Mouse (Mus musculus): ENCODE results near the gene Focad. TPM values are rescaled to one million over a fixed set of nuclear protein-coding genes. Genes with fewer than 3 reads are reported as not detected.
"Not testable (repeated sequence)": the region's sequence is repeated elsewhere in the genome, so short reads cannot be mapped to it uniquely, and the experiment has no call there.

The Focad gene
- polyA plus RNA-seq, 1 experiment = 22.5 TPM

DNA sequence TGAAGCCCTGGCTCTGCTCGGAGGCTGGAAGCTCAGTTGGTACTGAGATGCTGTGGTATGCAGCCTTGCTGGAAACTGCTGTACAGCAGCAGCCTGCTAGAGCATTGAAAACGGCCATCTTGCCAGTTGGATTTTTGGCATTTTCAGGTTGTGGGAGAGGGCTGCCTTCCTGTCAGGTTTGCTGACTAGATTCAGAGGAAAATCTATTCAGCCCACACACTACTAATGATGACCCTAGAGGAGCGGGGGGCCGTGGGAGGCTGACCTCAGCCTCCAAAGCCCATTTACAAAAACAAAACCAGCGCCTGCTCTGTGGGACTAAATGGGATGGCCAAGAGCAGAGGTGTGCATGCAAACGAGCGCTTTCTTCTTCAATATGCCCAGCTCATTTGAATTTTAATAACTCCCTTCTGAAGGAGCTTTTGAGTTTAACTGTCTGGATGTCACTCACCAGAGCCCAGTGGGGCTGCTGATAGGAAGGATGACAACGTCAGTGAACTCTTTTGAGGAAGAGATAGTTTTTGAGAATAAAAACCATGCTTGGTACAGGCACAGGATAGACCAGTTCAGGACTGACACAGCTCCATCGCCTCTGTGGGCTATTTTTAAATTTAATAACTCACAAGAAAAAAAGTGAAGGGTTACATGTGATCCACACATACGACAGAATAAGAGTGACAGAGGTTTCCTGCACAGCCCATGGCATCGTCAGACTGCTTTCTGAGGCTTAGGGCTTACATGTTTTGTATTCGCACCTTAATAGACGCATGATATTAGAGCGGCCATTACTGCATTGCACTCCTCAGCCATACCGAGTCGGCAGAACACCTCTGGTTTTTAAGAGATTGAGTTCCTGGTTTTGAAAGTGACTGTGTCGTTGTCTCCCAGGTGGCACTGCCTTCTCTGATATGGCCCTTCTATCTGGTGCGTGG is 278.1 kb downstream of the Focad start:
- H3K4me1 ChIP-seq (ENCODE audit: control insufficient read depth, insufficient read depth, low read length) = no peaks in the 10 kb centered on the region
- no peaks in the 10 kb centered on the region for H3K27me3 ChIP-seq (ENCODE audit: control insufficient read depth, insufficient read depth, low read length, poor library complexity, severe bottlenecking)
- TF ChIP-seq CTCF (IDR thresholded peaks at IDR 0.05; ENCODE audit: low read depth, low read length) (no peak), EP300 (IDR thresholded peaks at IDR 0.05; ENCODE audit: insufficient read depth, low read depth, low read length) (no peak), POLR2A (IDR thresholded peaks at IDR 0.05; ENCODE audit: insufficient read depth, low read length) (no peak)
- no peak overlapping the region for H3K27ac ChIP-seq (ENCODE audit: insufficient read depth, low read length)
- H3K36me3 ChIP-seq (ENCODE audit: control insufficient read depth, insufficient read depth, low read length, poor library complexity, severe bottlenecking) = no peaks in the 10 kb centered on the region
- H3K4me3 ChIP-seq (ENCODE audit: low read depth, low read length) = no peak overlapping the region
- no peaks in the 10 kb centered on the region for H3K9me3 ChIP-seq (replicated peaks; ENCODE audit: control insufficient read depth, insufficient read depth, low read length, poor library complexity, severe bottlenecking)
- no peak overlapping the region for H3K9ac ChIP-seq (ENCODE audit: low read depth, poor library complexity, severe bottlenecking)

DNA sequence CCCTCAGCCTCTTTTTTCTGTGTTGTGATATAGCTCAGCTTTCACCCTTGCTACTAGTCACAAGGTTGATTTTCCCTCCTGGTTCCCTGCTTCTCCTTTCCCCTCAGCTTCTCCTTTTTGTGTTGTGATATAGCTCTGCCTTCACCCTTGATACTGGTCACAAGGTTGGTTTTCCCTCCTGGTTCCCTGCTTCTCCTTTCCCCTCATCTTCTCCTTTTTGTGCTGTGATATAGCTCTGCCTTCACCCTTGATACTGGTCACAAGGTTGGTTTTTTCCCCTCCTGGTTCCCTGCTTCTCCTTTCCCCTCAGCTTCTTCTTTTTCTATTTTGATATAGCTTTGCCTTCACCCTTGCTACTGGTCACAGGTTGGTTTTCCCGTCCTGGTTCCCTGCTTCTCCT is 295.6 kb downstream of the Focad start:
- Histone ChIP-seq H3K36me3 (ENCODE audit: control insufficient read depth, insufficient read depth, low read length, poor library complexity, severe bottlenecking) (no peaks in the 10 kb centered on the region), H3K27ac (ENCODE audit: insufficient read depth, low read length) (no peak overlapping the region), H3K9me3 (replicated peaks; ENCODE audit: control insufficient read depth, insufficient read depth, low read length, poor library complexity, severe bottlenecking) (no peaks in the 10 kb centered on the region), H3K27me3 (ENCODE audit: control insufficient read depth, insufficient read depth, low read length, poor library complexity, severe bottlenecking) (no peaks in the 10 kb centered on the region), H3K9ac (ENCODE audit: low read depth, poor library complexity, severe bottlenecking) (no peak overlapping the region), H3K4me1 (ENCODE audit: control insufficient read depth, insufficient read depth, low read length) (no peaks in the 10 kb centered on the region), H3K4me3 (ENCODE audit: low read depth, low read length) (no peak overlapping the region)
- TF ChIP-seq CTCF (IDR thresholded peaks at IDR 0.05; ENCODE audit: low read depth, low read length) (no peak), POLR2A (IDR thresholded peaks at IDR 0.05; ENCODE audit: insufficient read depth, low read length) (no peak), EP300 (IDR thresholded peaks at IDR 0.05; ENCODE audit: insufficient read depth, low read depth, low read length) (no peak)

DNA sequence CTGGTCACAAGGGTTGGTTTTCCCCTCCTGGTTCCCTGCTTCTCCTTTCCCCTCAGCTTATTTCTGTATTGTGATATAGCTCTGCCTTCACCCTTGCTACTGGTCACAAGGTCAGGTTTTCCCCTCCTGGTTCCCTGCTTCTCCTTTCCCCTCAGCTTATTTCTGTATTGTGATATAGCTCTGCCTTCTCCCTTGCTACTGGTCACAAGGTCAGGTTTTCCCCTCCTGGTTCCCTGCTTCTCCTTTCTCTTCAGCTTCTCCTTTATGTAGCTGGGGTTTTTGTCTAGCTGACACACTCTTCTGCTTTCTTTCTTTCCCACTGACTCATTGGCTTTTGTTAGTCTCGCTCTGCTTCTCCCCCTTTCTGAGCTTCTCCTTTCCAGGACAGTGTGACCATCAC is 296.2 kb downstream of the Focad start:
- H3K9ac ChIP-seq (ENCODE audit: low read depth, poor library complexity, severe bottlenecking); H3K36me3 ChIP-seq (ENCODE audit: control insufficient read depth, insufficient read depth, low read length, poor library complexity, severe bottlenecking): not testable (repeated sequence)

DNA sequence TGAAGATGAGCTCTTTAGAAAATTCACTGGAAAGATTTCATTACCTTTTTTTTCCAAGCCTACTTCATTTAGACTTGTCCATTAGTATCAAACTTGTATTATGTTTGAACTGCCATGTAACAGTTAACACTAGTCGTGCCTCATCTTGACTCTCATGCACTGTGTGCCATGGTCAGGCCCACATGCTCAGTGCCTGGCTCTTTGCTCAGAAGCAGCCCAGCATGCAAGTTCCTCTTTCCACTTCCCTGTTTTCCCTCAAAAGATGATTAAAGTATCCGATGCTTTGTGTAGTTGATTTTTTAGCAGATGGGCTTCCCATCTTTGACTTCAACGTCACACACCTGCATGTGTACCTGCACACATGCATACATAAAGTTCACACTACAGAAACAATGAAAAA is 301.3 kb downstream of the Focad start:
- Histone ChIP-seq H3K9me3 (replicated peaks; ENCODE audit: control insufficient read depth, insufficient read depth, low read length, poor library complexity, severe bottlenecking) (no peaks in the 10 kb centered on the region), H3K4me1 (ENCODE audit: control insufficient read depth, insufficient read depth, low read length) (no peaks in the 10 kb centered on the region)
- TF ChIP-seq EP300 (IDR thresholded peaks at IDR 0.05; ENCODE audit: insufficient read depth, low read depth, low read length) = no peak
- no peak for TF ChIP-seq CTCF (IDR thresholded peaks at IDR 0.05; ENCODE audit: low read depth, low read length)
- no peak for TF ChIP-seq POLR2A (IDR thresholded peaks at IDR 0.05; ENCODE audit: insufficient read depth, low read length)

More for the DNA sequence above, 296.2 kb downstream of the Focad start:
- not testable (repeated sequence) for H3K27me3 ChIP-seq (ENCODE audit: control insufficient read depth, insufficient read depth, low read length, poor library complexity, severe bottlenecking); H3K4me3 ChIP-seq (ENCODE audit: low read depth, low read length); H3K27ac ChIP-seq (ENCODE audit: insufficient read depth, low read length); H3K4me1 ChIP-seq (ENCODE audit: control insufficient read depth, insufficient read depth, low read length); H3K9me3 ChIP-seq (replicated peaks; ENCODE audit: control insufficient read depth, insufficient read depth, low read length, poor library complexity, severe bottlenecking)

DNA sequence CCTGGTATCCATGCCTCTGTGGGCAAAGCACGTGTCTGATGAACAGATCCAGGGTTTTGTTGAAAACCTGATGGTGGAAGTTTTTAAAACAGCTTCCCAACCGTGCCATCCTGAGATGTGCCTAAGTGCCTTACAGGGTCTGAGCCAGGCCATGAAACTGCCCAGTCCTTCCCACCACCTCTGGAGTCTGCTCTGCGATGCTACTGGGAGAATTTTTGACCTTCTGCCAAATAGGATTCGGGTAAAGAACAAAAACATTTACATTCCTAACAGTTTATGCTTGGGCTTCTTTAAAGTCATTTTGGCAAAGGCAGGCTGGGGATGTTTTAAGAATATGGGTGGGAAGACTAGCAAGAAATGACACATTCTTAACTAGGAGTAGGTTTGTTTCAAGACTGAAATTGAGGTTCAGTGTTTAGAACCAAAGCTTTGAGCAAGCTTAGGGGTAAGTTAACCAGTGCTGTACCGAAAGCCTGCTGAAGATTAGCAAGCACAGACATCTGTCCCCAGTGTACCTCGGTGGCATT is 302.6 kb downstream of the Focad start:
- no peak overlapping the region for H3K27ac ChIP-seq (ENCODE audit: insufficient read depth, low read length)
- H3K27me3 ChIP-seq (ENCODE audit: control insufficient read depth, insufficient read depth, low read length, poor library complexity, severe bottlenecking) = no peaks in the 10 kb centered on the region
- no peaks in the 10 kb centered on the region for H3K9me3 ChIP-seq (replicated peaks; ENCODE audit: control insufficient read depth, insufficient read depth, low read length, poor library complexity, severe bottlenecking)
- no peaks in the 10 kb centered on the region for H3K36me3 ChIP-seq (ENCODE audit: control insufficient read depth, insufficient read depth, low read length, poor library complexity, severe bottlenecking)
- no peak overlapping the region for H3K4me3 ChIP-seq (ENCODE audit: low read depth, low read length)
- H3K9ac ChIP-seq (ENCODE audit: low read depth, poor library complexity, severe bottlenecking) = no peak overlapping the region
- no peaks in the 10 kb centered on the region for H3K4me1 ChIP-seq (ENCODE audit: control insufficient read depth, insufficient read depth, low read length)
- TF ChIP-seq CTCF (IDR thresholded peaks at IDR 0.05; ENCODE audit: low read depth, low read length) (no peak), POLR2A (IDR thresholded peaks at IDR 0.05; ENCODE audit: insufficient read depth, low read length) (no peak), EP300 (IDR thresholded peaks at IDR 0.05; ENCODE audit: insufficient read depth, low read depth, low read length) (no peak)

More for the DNA sequence above, 301.3 kb downstream of the Focad start:
- Histone ChIP-seq H3K27ac (ENCODE audit: insufficient read depth, low read length) (no peak overlapping the region), H3K4me3 (ENCODE audit: low read depth, low read length) (no peak overlapping the region), H3K36me3 (ENCODE audit: control insufficient read depth, insufficient read depth, low read length, poor library complexity, severe bottlenecking) (no peaks in the 10 kb centered on the region), H3K9ac (ENCODE audit: low read depth, poor library complexity, severe bottlenecking) (no peak overlapping the region), H3K27me3 (ENCODE audit: control insufficient read depth, insufficient read depth, low read length, poor library complexity, severe bottlenecking) (no peaks in the 10 kb centered on the region)

DNA sequence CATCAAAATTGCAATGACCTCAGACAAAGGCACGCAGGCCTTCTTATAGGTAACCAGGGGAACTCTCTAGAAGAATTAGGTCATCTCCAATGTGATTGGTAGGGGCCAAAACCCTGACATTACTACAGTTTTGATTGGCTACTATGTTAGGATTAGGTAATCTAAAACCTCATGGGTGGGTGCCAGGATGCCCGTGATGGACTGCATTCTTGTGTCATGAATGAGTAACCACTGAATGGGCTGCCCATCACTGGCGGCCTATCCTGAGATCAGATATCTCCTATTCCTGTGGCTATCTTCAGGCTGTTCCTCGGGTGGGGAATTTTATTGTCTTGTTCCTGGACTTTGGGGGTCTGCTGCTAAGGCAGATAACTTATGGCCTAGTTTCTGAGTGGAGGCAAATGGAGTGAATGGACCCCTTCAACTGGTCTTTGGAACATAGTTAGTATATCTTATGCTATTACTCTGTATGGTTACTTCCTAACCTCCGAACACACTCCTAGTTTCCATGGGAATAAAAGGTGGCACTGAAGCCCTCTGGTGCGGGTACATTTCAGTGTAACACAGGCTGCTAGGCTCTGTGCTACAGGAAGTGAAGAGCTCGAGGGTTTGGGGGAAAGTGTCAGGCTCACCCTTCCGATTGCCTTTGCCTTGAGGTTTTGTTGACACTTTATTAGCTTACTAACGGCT is 306.0 kb downstream of the Focad start:
- Histone ChIP-seq H3K36me3 (ENCODE audit: control insufficient read depth, insufficient read depth, low read length, poor library complexity, severe bottlenecking) (no peaks in the 10 kb centered on the region), H3K9ac (ENCODE audit: low read depth, poor library complexity, severe bottlenecking) (no peak overlapping the region)
- TF ChIP-seq POLR2A (IDR thresholded peaks at IDR 0.05; ENCODE audit: insufficient read depth, low read length) = no peak

More for the DNA sequence above, 306.0 kb downstream of the Focad start:
- no peak overlapping the region for H3K27ac ChIP-seq (ENCODE audit: insufficient read depth, low read length)
- H3K4me1 ChIP-seq (ENCODE audit: control insufficient read depth, insufficient read depth, low read length) = no peaks in the 10 kb centered on the region
- no peaks in the 10 kb centered on the region for H3K27me3 ChIP-seq (ENCODE audit: control insufficient read depth, insufficient read depth, low read length, poor library complexity, severe bottlenecking)
- H3K4me3 ChIP-seq (ENCODE audit: low read depth, low read length) = no peak overlapping the region
- H3K9me3 ChIP-seq (replicated peaks; ENCODE audit: control insufficient read depth, insufficient read depth, low read length, poor library complexity, severe bottlenecking) = no peaks in the 10 kb centered on the region

All from ES-Bruce4 (cell line).